Mouse (Mus musculus) MEL-GATA-1-ER (cell line): Measurements from ENCODE around the gene Upf3a.
"Not testable (repeated sequence)": the region's sequence is repeated elsewhere in the genome, so short reads cannot be mapped to it uniquely, and the experiment has no call there.

Experiments used
- DNase-seq: peaks from one replicate; pipeline ENCODE4 v3.0.0-alpha.2; 2012; ENCODE audit warnings: low read depth; ENCODE audit errors: extremely low read depth

Upf3a gene

DNA sequence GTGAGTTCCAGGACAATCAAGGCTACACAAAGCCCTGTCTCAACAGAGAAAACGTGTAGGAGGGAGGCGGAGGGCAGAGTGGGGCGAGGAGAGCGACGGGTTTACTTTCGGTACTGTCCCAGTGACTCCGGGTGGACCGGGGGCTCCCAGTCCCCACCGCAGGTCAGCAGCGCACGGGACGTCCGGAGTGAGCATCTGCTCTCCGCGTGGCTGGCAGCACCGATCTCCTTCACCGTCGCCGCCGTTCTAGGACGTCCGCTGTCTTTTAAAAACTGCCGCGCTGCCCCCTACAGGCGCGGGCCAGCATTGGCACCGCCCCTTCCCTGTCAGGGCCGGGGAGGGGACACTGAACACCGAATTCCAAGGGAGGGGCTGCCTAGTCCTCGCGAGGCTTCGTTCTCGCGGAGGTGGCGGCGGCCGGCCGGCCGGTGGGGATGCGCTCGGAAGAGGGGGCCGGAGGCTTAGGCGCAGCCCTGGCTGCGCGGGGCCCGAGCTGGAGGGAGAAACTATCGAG is at the start of gene Upf3a:
Upf3a (plus strand) TSS at position 366 of the 514 bp plus-strand sequence.
- peak; percentile 67 for DNase-seq

- DNase-seq: peak; percentile 26
These were observed 45.1 kb upstream of the Upf3a start for GRCm38 (mm10) chr8:13740323-13740770.

GRCm38 (mm10) chr8:13740817-13741613 is 44.4 kb upstream of the Upf3a start:
- no peak for DNase-seq

GRCm38 (mm10) chr8:13746212-13746611 is 39.2 kb upstream of the Upf3a start:
- not testable (repeated sequence) for DNase-seq

- DNase-seq: no peak
These were observed 37.8 kb upstream of the Upf3a start for GRCm38 (mm10) chr8:13747626-13748025.

GRCm38 (mm10) chr8:13753680-13754079 is 31.7 kb upstream of the Upf3a start:
- DNase-seq: peak; percentile 59

DNA sequence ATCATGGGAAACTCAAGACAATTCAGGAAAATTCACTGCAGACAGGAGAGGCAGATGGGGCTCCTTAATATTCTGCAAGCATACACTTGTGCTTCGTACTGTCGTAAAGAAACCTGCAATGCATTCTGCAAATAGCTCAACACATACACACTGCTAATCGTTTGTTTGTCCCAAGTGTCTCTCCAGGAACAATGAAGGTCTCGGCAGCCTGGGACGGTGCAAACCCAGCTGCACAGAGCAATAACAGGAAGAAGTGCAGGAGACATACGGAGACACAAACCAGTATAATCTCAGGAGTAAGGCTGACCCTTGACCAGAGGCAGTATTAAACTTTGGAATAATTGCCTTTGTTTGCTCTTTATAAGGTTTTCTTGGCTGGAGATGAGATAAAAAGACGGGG is 28.9 kb upstream of the Upf3a start:
- DNase-seq: no peak

GRCm38 (mm10) chr8:13756982-13757804 is 28.2 kb upstream of the Upf3a start, which contains the start of gene Cdc16:
Gene Cdc16, plus strand, starts transcription at chr8:13757676.
- peak; percentile 79 for DNase-seq

- DNase-seq: peak; percentile 64
These were observed 27.3 kb upstream of the Upf3a start for GRCm38 (mm10) chr8:13757805-13758727.

- DNase-seq: no peak
These were observed 16.2 kb upstream of the Upf3a start for GRCm38 (mm10) chr8:13769206-13769605.

- no peak for DNase-seq
These were observed 4.9 kb upstream of the Upf3a start for GRCm38 (mm10) chr8:13780536-13780935.

- DNase-seq: peak; percentile 67
These were observed 417 bp downstream of the Upf3a start for GRCm38 (mm10) chr8:13785764-13786299.

- no peak for DNase-seq
These were observed 4.2 kb downstream of the Upf3a start for GRCm38 (mm10) chr8:13789606-13790005.

- no peak for DNase-seq
These were observed 7.8 kb downstream of the Upf3a start for GRCm38 (mm10) chr8:13793097-13793745.

- DNase-seq: no peak
These were observed 8.3 kb downstream of the Upf3a start for GRCm38 (mm10) chr8:13793746-13794101.

DNA sequence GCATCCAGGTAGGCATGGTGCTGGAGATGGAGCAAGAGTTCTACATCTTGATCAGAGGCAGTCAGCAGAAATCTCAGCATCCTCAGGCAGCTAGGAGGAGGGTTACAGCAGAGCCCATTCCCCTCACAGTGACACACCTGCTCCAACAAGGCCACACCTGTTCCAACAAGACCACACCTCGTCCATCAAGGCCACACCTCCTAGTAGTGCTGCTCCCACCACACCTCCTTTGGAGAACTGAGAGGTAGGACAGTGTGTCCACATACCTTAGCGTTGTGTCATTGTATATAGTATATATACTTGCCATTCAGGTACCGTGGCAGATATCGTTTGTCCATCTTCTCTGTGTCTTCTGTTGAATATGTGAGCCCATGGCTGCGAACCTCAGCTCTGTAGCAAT is 12.3 kb downstream of the Upf3a start:
- no peak for DNase-seq

- peak; percentile 36 for DNase-seq
These were observed 14.2 kb downstream of the Upf3a start for GRCm38 (mm10) chr8:13799566-13799965.

- DNase-seq: no peak
These were observed 43.3 kb downstream of the Upf3a start for GRCm38 (mm10) chr8:13828598-13829172.

DNA sequence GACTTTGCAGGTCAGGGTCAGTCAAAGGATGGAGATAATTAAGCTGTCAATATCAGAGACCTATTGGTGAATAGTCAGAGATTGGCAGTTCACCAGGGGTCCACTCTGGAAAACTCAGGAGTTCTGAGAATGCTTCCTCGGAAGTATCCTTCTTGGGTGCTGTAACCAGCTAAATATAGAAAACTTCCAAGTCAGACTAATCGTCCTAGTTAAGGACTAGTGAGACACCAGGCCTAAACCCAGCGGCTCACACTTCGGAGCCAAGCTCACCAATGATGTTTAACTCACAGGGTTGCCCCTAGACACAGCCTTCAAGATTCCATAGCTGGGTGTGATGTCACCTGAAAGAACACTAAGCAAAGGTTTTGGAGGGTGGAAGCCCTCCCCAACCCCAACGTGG is 52.9 kb downstream of the Upf3a start, which contains the start of gene AF366264:
AF366264 (minus strand) TSS at position 101 of the 400 bp plus-strand sequence.
- not testable (repeated sequence) for DNase-seq

- not testable (repeated sequence) for DNase-seq
These were observed 57.9 kb downstream of the Upf3a start for GRCm38 (mm10) chr8:13843286-13843685.
